Mouse (Mus musculus) MEL (cell line): ENCODE measurements around the gene Tnfsf15.

ENCODE experiments used
- CTCF ChIP-seq, 3 experiments: IDR thresholded peaks in 2 of 3; conservative IDR thresholded peaks in 1 of 3; 2 replicates each; pipeline ENCODE4 v1.5.1; 2011 to 2012; ENCODE audit warnings: low read length in 3 of 3, low read depth in 2 of 3, mild to moderate bottlenecking in 2 of 3, improper control_type of control experiment in 1 of 3, inconsistent platforms in 1 of 3, mixed read lengths in 1 of 3, moderate library complexity in 1 of 3; ENCODE audit not compliant: control insufficient read depth in 1 of 3, insufficient read depth in 1 of 3, poor library complexity in 1 of 3, severe bottlenecking in 1 of 3
- EP300 ChIP-seq, 2 experiments: IDR thresholded peaks; 2 replicates each; pipeline ENCODE4 v1.6.1; 2011; ENCODE audit warnings: improper control_type of control experiment in 2 of 2, low read length in 2 of 2, low read depth in 1 of 2, mild to moderate bottlenecking in 1 of 2
- MAX ChIP-seq: IDR thresholded peaks from 2 replicates; pipeline ENCODE4 v1.6.1; 2011; ENCODE audit warnings: low read length, improper control_type of control experiment
- MAZ ChIP-seq: IDR thresholded peaks from 2 replicates; pipeline ENCODE4 v1.6.1; 2012; ENCODE audit warnings: low read depth, mild to moderate bottlenecking, inconsistent platforms, low read length, improper control_type of control experiment
- MEF2A ChIP-seq: IDR thresholded peaks from 2 replicates; pipeline ENCODE4 v1.6.1; 2014; ENCODE audit warnings: low read depth, mild to moderate bottlenecking, inconsistent platforms, low read length, improper control_type of control experiment; ENCODE audit not compliant: poor library complexity, insufficient replicate concordance, severe bottlenecking; ENCODE audit errors: extremely low read depth
- MXI1 ChIP-seq: IDR thresholded peaks from 2 replicates; pipeline ENCODE4 v1.6.1; 2011; ENCODE audit warnings: mild to moderate bottlenecking, low read depth, low read length, improper control_type of control experiment
- POLR2A ChIP-seq, 2 experiments: IDR thresholded peaks; 2 replicates each; pipeline ENCODE4 v1.6.1; 2011 to 2012; ENCODE audit warnings: low read length in 2 of 2, mild to moderate bottlenecking in 2 of 2, control low read depth in 1 of 2, improper control_type of control experiment in 1 of 2, low read depth in 1 of 2, moderate library complexity in 1 of 2; ENCODE audit not compliant: control insufficient read depth in 1 of 2, insufficient read depth in 1 of 2, poor library complexity in 1 of 2
- POLR2AphosphoS2 ChIP-seq: IDR thresholded peaks from 2 replicates; pipeline ENCODE4 v1.6.1; 2011; ENCODE audit warnings: low read length, improper control_type of control experiment
- TCF12 ChIP-seq: IDR thresholded peaks from 2 replicates; pipeline ENCODE4 v1.6.1; 2014; ENCODE audit warnings: low read depth, mild to moderate bottlenecking, inconsistent platforms, low read length, improper control_type of control experiment, moderate library complexity
- ZNF384 ChIP-seq: IDR thresholded peaks from 2 replicates; pipeline ENCODE4 v1.6.1; 2012; ENCODE audit warnings: low read depth, mild to moderate bottlenecking, inconsistent platforms, low read length, improper control_type of control experiment

DNA sequence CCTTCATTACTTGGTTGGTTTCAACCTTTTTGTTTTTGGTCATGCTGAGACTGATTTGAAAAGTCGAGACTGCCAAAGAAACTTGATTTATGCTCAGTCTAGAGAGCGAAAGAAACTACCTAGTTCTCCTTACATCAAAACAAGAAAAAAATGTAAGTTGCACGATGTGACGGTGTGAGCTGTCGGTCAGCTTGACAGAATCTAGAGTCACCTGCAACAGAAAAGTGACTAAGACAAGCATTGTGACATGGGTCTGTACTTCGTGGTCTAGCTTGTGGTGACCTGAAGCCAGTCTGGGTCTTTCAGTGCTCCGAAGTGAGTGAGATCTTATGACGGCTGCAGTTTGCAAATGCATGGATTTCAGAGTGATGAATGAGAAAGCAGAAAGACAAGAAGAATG, 32.3 kb upstream of the Tnfsf15 start:
- TF ChIP-seq MXI1 (no peak), POLR2A (IDR thresholded peaks at IDR 0.05; ENCODE audit: control insufficient read depth in 1 of 2, insufficient read depth in 1 of 2, low read depth in 1 of 2, low read length in 2 of 2, poor library complexity in 1 of 2) (no peak), CTCF (IDR thresholded peaks at IDR 0.05 in 2 of 3, conservative IDR thresholded peaks at IDR 0.05 in 1 of 3; ENCODE audit: control insufficient read depth in 1 of 3, insufficient read depth in 1 of 3, low read depth in 2 of 3, low read length in 3 of 3, poor library complexity in 1 of 3, severe bottlenecking in 1 of 3) (no peak), MAX (no peak), EP300 (IDR thresholded peaks at IDR 0.05; ENCODE audit: low read depth in 1 of 2, low read length in 2 of 2) (no peak), ZNF384 (no peak), MAZ (no peak), MEF2A (no peak), TCF12 (no peak), POLR2AphosphoS2 (no peak)
